Mouse (Mus musculus) thymus, adult 2 months (tissue): ENCODE data around the gene Ehd3. TPM values are rescaled to one million over a fixed set of nuclear protein-coding genes. Genes with fewer than 3 reads are reported as not detected.

Source experiments
- DNase-seq: peaks from one replicate; pipeline ENCODE4 v3.0.0; 2021
- H3K27ac ChIP-seq: fragments of 200-500 bp; 2 replicates; pipeline ENCODE4 v1.5.1; 2012; ENCODE audit warnings: low read length, control low read depth; ENCODE audit not compliant: control insufficient read depth, insufficient read depth
- H3K27me3 ChIP-seq: fragments of 200-500 bp; 2 replicates; pipeline ENCODE4 v1.6.1; 2012; ENCODE audit warnings: mild to moderate bottlenecking, low read length, moderate library complexity, mixed read lengths; ENCODE audit not compliant: control insufficient read depth, insufficient read depth
- H3K36me3 ChIP-seq: fragments of 200-500 bp; 2 replicates; pipeline ENCODE4 v1.6.1; 2012; ENCODE audit warnings: mild to moderate bottlenecking, low read length, moderate library complexity; ENCODE audit not compliant: control insufficient read depth, insufficient read depth
- H3K4me1 ChIP-seq: fragments of 200-500 bp; replicated peaks from 2 replicates; pipeline ENCODE4 v1.6.1; 2012; ENCODE audit warnings: low read length; ENCODE audit not compliant: control insufficient read depth, insufficient read depth
- H3K4me3 ChIP-seq: fragments of 200-500 bp; 2 replicates; pipeline ENCODE4 v1.5.1; 2012; ENCODE audit warnings: mild to moderate bottlenecking, low read length, control low read depth, moderate library complexity; ENCODE audit not compliant: control insufficient read depth, insufficient read depth
- CTCF ChIP-seq: fragments of 200-500 bp; IDR thresholded peaks from 2 replicates; pipeline ENCODE4 v1.5.1; 2012; ENCODE audit warnings: mild to moderate bottlenecking, control low read depth, low read length, moderate library complexity, borderline replicate concordance; ENCODE audit not compliant: control insufficient read depth, poor library complexity, insufficient read depth; ENCODE audit errors: extremely low read depth
- POLR2A ChIP-seq: fragments of 200-500 bp; IDR thresholded peaks from 2 replicates; pipeline ENCODE4 v1.6.1; 2012; ENCODE audit warnings: mild to moderate bottlenecking, low read length, control low read depth, moderate library complexity; ENCODE audit not compliant: control insufficient read depth, poor library complexity, insufficient read depth; ENCODE audit errors: extremely low read depth
- WGBS: fragments of 180-500 bp; shearing (Covaris S2); methylation state at CpG from one replicate; pipeline ENCODE4 v1.1.7; 2018; 5-methylcytosine and 5-hydroxymethylcytosine counted together
- polyA plus RNA-seq: library from polyadenylated mRNA; depleted of rRNA; stranded (reverse); fragments of >200 nt; gene quantifications from 2 replicates; pipeline ENCODE4 v1.2.3, GENCODE M21; 2012

Gene Ehd3
- polyA plus RNA-seq, 1 experiment = 45.0 TPM

DNA sequence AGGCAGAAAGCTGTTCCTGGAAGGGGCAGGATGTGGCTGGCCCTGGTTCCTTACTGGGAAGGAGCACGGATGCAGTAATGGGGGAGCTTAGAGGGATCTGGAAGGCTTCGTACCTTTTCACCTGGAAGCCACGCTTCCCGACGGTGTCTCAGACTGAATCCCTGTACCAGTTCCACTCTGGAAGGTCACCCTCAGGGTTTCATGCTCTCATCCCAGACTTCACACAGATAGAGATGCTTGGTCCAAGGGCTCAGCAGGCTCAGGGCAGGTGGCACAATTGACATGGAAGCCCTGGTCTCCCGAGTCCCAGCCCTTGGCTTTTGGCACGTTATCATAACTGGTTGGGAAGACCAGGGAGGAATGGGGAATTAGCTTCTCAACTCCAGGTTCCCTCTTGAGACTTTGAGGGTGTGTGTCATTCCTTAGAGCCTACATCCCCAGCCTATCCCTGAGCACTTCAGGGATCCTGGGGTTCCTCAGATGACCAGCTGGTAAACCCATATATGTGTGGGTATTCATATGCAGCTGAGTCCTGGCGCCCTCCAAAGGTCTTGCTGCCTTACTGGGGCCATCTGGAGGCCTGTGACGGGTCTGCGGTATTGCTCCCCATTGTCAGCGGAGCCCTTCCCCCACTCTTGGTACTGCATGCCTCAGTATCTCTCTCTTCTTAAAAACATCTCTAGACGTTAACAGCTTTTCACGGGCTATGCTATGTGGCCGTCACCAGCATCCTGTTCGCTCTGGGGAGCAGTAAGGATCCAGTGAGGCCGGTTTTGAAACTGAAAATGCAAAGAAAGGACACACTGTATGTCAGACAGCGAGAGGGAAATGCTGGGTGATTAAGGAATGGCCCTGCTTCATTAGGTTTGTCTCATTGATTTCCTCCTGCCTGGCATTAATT, 19.4 kb downstream of the Ehd3 start:
- Histone ChIP-seq H3K4me1 (peaks cover 40% of the 10 kb centered on the region), H3K36me3 (peaks cover 14% of the 10 kb centered on the region), H3K27ac (peak overlapping the region; percentile 80)

DNA sequence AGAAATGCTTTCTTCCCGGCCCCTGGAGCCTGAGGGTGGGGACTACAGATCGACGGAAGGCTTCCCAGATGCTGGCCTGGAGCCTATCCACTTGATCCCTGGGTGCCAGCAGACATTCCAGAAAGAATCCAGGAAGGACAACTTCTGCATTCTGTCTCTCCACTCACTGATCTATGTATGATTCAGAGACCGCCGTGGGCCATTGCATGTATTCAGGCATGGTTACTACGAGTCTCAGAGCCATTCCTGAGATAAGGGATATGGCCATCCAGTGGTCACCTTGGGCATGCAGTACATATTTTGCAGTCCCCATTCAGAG, 20.0 kb downstream of the Ehd3 start:
- Histone ChIP-seq H3K27ac (no peak overlapping the region), H3K4me3 (no peak overlapping the region), H3K27me3 (no peaks in the 10 kb centered on the region), H3K36me3 (peaks cover 14% of the 10 kb centered on the region), H3K4me1 (peaks cover 36% of the 10 kb centered on the region)
- DNase-seq = no peak
- 93% methylated on average over 6 of the region's 6 CpGs for WGBS
- no peak for TF ChIP-seq CTCF
- TF ChIP-seq POLR2A = no peak

More for the DNA sequence above, 19.4 kb downstream of the Ehd3 start:
- WGBS = 95% methylated on average over 17 of the region's 17 CpGs
- H3K27me3 ChIP-seq = no peaks in the 10 kb centered on the region
- DNase-seq = peak; percentile 53
- H3K4me3 ChIP-seq = no peak overlapping the region
- TF ChIP-seq POLR2A (no peak), CTCF (no peak)

DNA sequence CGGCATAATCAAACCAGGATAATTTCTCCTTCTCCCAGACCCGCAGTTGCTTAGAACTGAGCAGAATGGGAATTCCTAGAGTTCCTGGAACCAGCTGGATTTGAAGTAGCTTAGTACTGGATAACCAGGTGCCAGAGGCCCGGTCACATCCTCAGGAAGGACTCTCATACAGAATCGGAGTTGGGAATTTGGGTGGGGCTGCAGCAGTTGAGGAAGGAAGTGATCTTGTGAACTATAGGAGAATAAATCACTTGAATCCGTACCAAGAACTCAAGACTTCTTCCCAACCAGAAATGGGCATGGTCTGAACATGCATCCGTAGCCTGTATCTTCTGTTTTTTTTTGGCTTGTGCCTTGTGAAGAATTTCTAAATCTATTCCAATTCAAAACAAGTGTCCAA, 22.2 kb downstream of the Ehd3 start:
- 97% methylated on average over 6 of the region's 6 CpGs for WGBS
- Histone ChIP-seq H3K36me3 (peaks cover 14% of the 10 kb centered on the region), H3K27ac (no peak overlapping the region), H3K27me3 (no peaks in the 10 kb centered on the region), H3K4me3 (no peak overlapping the region), H3K4me1 (peaks cover 26% of the 10 kb centered on the region)
- TF ChIP-seq POLR2A = no peak
- TF ChIP-seq CTCF = no peak
- no peak for DNase-seq

DNA sequence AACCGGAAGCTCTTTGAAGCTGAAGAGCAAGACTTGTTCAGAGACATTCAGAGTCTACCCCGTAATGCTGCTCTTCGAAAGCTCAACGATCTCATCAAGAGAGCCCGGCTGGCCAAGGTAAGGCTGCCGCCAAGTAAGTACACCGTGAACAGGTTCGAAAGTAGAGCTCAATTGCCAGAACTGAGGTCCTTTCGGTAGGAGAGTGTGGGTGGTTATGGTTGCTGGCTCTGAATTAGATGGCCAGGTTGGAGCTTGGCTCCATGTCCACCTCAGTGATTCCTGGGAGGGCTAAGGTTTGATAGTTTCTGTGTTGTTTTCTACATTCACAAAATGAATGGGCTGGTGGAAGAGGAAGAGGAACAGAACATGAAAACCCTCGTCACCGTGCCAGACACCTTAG, 23.5 kb downstream of the Ehd3 start:
- H3K4me1 ChIP-seq = peaks cover 13% of the 10 kb centered on the region
- no peak overlapping the region for H3K27ac ChIP-seq
- TF ChIP-seq CTCF (no peak), POLR2A (no peak)
- peaks cover 14% of the 10 kb centered on the region for H3K36me3 ChIP-seq
- H3K4me3 ChIP-seq = no peak overlapping the region
- 98% methylated on average over 11 of the region's 11 CpGs for WGBS
- no peaks in the 10 kb centered on the region for H3K27me3 ChIP-seq
- no peak for DNase-seq

DNA sequence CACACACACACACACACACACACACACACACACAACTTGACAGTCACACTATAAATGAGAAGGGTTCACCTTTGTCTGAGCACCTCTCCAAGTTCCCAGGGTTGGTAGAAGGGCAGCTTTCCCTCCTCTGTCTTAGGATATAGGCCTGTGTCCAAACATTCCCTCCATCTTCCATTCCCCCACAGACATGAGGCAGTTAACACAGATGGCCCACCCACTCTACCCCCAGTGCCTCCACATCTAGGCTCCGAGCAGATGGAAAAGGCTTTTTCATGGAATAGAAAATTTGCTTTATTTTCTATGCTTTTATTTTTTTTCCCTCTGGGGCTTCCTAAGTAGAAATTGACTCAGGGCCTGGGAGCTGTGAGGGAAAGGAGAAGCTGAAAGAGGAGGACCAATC, 26.6 kb downstream of the Ehd3 start:
- H3K27me3 ChIP-seq = no peaks in the 10 kb centered on the region
- TF ChIP-seq POLR2A (no peak), CTCF (no peak)
- 100% methylated on average over 1 of the region's 1 CpGs for WGBS
- H3K27ac ChIP-seq = no peak overlapping the region
- H3K36me3 ChIP-seq = peaks cover 14% of the 10 kb centered on the region
- no peak overlapping the region for H3K4me3 ChIP-seq
- H3K4me1 ChIP-seq = no peaks in the 10 kb centered on the region
- DNase-seq = no peak

DNA sequence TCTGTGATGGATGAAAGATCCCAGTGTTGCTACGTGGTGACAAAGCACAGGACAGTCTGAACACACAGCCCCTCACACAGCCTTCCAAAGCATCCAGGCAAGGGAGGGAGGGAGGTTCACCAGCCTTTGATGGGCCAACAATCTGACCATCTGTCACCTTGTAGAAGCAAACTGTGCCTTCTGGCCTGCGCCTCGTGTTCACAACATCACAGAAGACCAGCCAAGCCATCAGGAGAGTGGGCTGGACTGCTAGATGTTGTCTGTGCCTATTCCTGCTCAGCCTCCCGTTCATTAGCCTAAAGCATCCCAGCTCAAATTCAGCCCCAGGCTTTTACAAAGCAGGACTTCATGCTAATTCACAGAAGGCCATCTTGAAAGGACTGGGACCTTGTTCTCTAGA, 27.5 kb downstream of the Ehd3 start:
- Histone ChIP-seq H3K4me1 (no peaks in the 10 kb centered on the region), H3K27ac (no peak overlapping the region), H3K36me3 (peaks cover 14% of the 10 kb centered on the region), H3K27me3 (no peaks in the 10 kb centered on the region), H3K4me3 (no peak overlapping the region)
- WGBS = 85% methylated on average over 4 of the region's 4 CpGs
- DNase-seq = no peak
- TF ChIP-seq POLR2A = no peak
- no peak for TF ChIP-seq CTCF

DNA sequence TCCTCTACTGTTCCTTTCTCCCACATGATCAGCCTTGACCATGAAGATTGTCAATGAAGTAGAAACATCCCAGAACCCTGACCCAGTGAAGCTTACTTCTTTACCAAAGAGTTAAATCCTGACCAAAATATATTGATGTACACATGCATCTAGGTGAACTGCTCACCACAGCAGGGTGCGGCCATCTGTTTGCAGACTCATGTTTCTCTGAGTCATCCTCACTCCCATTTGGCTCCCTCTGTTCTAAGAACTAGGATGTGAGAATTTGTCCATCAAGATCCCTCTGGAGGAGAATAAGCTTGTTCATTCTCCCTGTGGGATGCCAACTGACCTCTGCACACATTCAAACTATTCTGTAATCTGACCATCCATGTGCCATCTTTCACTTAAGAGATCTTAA, 29.0 kb downstream of the Ehd3 start:
- H3K4me1 ChIP-seq = no peaks in the 10 kb centered on the region
- H3K27ac ChIP-seq = no peak overlapping the region
- H3K4me3 ChIP-seq = no peak overlapping the region
- WGBS = 93% methylated on average over 1 of the region's 1 CpGs
- no peak for DNase-seq
- no peak for TF ChIP-seq CTCF
- no peak for TF ChIP-seq POLR2A
- peaks cover 4% of the 10 kb centered on the region for H3K36me3 ChIP-seq
- no peaks in the 10 kb centered on the region for H3K27me3 ChIP-seq
